Mouse (Mus musculus): Measurements from ENCODE around the gene Reln. TPM values are rescaled to one million over a fixed set of nuclear protein-coding genes. Genes with fewer than 3 reads are reported as not detected.

Reln gene
- polyA plus RNA-seq, 1 experiment: 0.04 TPM

DNA sequence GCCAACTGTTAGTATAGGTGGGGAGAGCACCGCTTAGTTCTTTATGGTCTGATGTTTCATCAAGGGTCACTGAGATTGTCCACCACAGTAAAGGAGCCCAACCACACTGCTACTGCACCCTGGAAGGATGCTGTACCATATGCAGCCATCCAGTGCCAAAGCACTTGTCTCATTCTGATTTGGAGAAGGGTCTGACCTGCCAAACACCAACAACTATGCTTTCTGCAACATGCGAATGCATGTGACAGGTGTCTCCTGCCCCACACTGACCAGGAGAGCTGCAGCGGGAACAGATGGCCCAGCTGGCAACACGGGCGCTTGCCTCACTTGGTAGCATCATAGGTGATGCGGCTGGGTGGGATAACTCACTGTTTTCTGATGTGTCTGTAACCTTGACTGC, 91.2 kb downstream of the Reln start:
- H3K79me2 ChIP-seq (ENCODE audit: control insufficient read depth, insufficient read depth): no peaks in the 10 kb centered on the region
- H3ac ChIP-seq (ENCODE audit: control insufficient read depth, insufficient read length): no peak overlapping the region
- H3K36me3 ChIP-seq (ENCODE audit: control insufficient read depth, insufficient read depth): no peaks in the 10 kb centered on the region
- no peak overlapping the region for H3K4me3 ChIP-seq
- TF ChIP-seq MYOD1 (IDR thresholded peaks at IDR 0.05; ENCODE audit: control insufficient read depth in 1 of 3, insufficient read length in 2 of 3, low read depth in 2 of 3): no peak
- H3K27me3 ChIP-seq (ENCODE audit: control insufficient read depth, insufficient read depth, insufficient read length): no peaks in the 10 kb centered on the region
- H3K4me2 ChIP-seq (ENCODE audit: low read depth): no peak overlapping the region

DNA sequence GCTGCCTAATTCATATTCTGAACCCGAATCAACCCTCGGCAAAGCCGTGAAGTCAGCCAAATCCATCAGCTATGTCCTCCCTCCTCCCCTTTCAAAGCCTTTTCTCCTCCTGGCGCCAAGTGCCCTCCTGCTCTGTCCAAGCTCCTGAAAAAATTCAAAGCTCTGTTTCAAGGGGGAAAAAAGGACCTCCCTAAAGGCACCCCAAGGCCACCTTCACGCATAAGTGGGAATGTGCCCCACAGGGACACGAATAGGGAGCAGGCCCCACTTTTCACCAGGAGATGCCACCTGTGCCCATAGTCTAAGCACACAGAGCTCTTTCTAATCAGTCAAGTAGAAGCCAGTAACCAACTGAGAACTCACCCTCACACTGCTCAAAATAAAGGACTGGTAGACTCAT, 96.7 kb downstream of the Reln start:
- Histone ChIP-seq H3K36me3 (ENCODE audit: control insufficient read depth, insufficient read depth) (no peaks in the 10 kb centered on the region), H3K4me2 (ENCODE audit: low read depth) (no peak overlapping the region), H3K27me3 (ENCODE audit: control insufficient read depth, insufficient read depth, insufficient read length) (no peaks in the 10 kb centered on the region), H3K4me3 (no peak overlapping the region), H3ac (ENCODE audit: control insufficient read depth, insufficient read length) (no peak overlapping the region), H3K79me2 (ENCODE audit: control insufficient read depth, insufficient read depth) (no peaks in the 10 kb centered on the region)
- TF ChIP-seq MYOG (IDR thresholded peaks at IDR 0.05; ENCODE audit: control insufficient read depth in 1 of 3, insufficient read depth in 1 of 3, insufficient read length in 2 of 3, low read depth in 2 of 3) (no peak), MYOD1 (IDR thresholded peaks at IDR 0.05; ENCODE audit: control insufficient read depth in 1 of 3, insufficient read length in 2 of 3, low read depth in 2 of 3) (no peak), MAX (IDR thresholded peaks at IDR 0.05; ENCODE audit: low read depth) (no peak), CEBPB (IDR thresholded peaks at IDR 0.05; ENCODE audit: insufficient read depth, poor library complexity, severe bottlenecking) (no peak), POLR2AphosphoS2 (IDR thresholded peaks at IDR 0.05; ENCODE audit: insufficient read length, low read depth) (no peak), POLR2A (IDR thresholded peaks at IDR 0.05; ENCODE audit: insufficient read length, low read depth) (no peak), SRF (IDR thresholded peaks at IDR 0.05; ENCODE audit: control insufficient read depth, insufficient read length, low read depth) (no peak), TCF3 (IDR thresholded peaks at IDR 0.05; ENCODE audit: insufficient read length, low read depth) (no peak), USF1 (IDR thresholded peaks at IDR 0.05; ENCODE audit: low read depth) (no peak), TCF12 (IDR thresholded peaks at IDR 0.05; ENCODE audit: insufficient read depth, poor library complexity, severe bottlenecking) (no peak)

DNA sequence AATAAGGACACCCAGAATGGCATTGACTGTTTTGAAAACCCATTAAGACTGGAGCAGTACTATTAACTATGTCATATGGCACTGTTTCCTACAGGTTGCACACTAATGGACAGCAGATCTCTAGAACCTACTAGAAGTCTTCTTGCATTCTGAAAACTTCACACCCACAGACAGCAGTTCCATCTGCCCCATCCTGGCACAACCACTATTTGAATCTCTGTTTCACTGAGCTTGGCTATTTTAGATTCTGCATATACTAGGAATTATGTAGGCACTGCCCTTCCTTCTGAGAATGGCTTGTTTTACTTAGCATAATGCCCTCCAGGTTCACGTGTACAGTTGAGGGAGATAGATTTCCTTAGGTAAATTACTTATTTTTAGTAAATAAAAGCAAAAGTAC, 99.4 kb downstream of the Reln start:
- Histone ChIP-seq H3K36me3 (ENCODE audit: control insufficient read depth, insufficient read depth) (no peaks in the 10 kb centered on the region), H3K4me2 (ENCODE audit: low read depth) (no peak overlapping the region), H3K4me3 (no peak overlapping the region), H3K79me2 (ENCODE audit: control insufficient read depth, insufficient read depth) (no peaks in the 10 kb centered on the region), H3K27me3 (ENCODE audit: control insufficient read depth, insufficient read depth, insufficient read length) (no peaks in the 10 kb centered on the region), H3ac (ENCODE audit: control insufficient read depth, insufficient read length) (no peak overlapping the region)
- no peak for TF ChIP-seq USF1 (IDR thresholded peaks at IDR 0.05; ENCODE audit: low read depth)
- no peak for TF ChIP-seq CEBPB (IDR thresholded peaks at IDR 0.05; ENCODE audit: insufficient read depth, poor library complexity, severe bottlenecking)
- TF ChIP-seq POLR2A (IDR thresholded peaks at IDR 0.05; ENCODE audit: insufficient read length, low read depth): no peak
- no peak for TF ChIP-seq SRF (IDR thresholded peaks at IDR 0.05; ENCODE audit: control insufficient read depth, insufficient read length, low read depth)
- no peak for TF ChIP-seq REST (IDR thresholded peaks at IDR 0.05; ENCODE audit: insufficient read depth, insufficient read length)
- no peak for TF ChIP-seq MYOD1 (IDR thresholded peaks at IDR 0.05; ENCODE audit: control insufficient read depth in 1 of 3, insufficient read length in 2 of 3, low read depth in 2 of 3)
- no peak for TF ChIP-seq MYOG (IDR thresholded peaks at IDR 0.05; ENCODE audit: control insufficient read depth in 1 of 3, insufficient read depth in 1 of 3, insufficient read length in 2 of 3, low read depth in 2 of 3)
- TF ChIP-seq E2F4 (IDR thresholded peaks at IDR 0.05; ENCODE audit: insufficient read depth): no peak
- no peak for TF ChIP-seq POLR2AphosphoS2 (IDR thresholded peaks at IDR 0.05; ENCODE audit: insufficient read length, low read depth)
- TF ChIP-seq TCF3 (IDR thresholded peaks at IDR 0.05; ENCODE audit: insufficient read length, low read depth): no peak
- TF ChIP-seq TCF12 (IDR thresholded peaks at IDR 0.05; ENCODE audit: insufficient read depth, poor library complexity, severe bottlenecking): no peak
- TF ChIP-seq MAX (IDR thresholded peaks at IDR 0.05; ENCODE audit: low read depth): no peak

DNA sequence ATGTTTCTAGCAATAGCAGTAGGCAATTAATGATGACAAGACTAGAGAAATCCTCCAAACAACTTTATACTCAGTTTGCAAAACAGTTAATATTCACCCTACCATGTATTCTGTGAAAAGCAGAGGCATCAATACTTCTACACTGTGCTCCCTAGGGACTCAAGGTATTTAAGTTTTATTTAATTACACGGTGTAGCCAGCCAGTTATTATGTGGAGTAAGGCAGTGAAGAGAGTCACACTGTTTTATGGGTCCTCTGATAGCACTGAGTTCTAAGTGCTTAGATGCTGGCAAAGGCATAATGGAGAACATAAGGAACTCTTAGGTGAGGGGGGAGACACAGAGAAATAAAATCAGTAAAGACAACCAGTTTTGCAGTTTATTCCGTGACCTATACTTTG, 101.0 kb downstream of the Reln start:
- H3K36me3 ChIP-seq (ENCODE audit: control insufficient read depth, insufficient read depth): no peaks in the 10 kb centered on the region
- H3K27me3 ChIP-seq (ENCODE audit: control insufficient read depth, insufficient read depth, insufficient read length): no peaks in the 10 kb centered on the region
- H3K4me2 ChIP-seq (ENCODE audit: low read depth): no peak overlapping the region
- H3K79me2 ChIP-seq (ENCODE audit: control insufficient read depth, insufficient read depth): no peaks in the 10 kb centered on the region
- H3K4me3 ChIP-seq: no peak overlapping the region
- no peak overlapping the region for H3ac ChIP-seq (ENCODE audit: control insufficient read depth, insufficient read length)
- TF ChIP-seq POLR2A (IDR thresholded peaks at IDR 0.05; ENCODE audit: insufficient read length, low read depth) (no peak), E2F4 (IDR thresholded peaks at IDR 0.05; ENCODE audit: insufficient read depth) (no peak), POLR2AphosphoS2 (IDR thresholded peaks at IDR 0.05; ENCODE audit: insufficient read length, low read depth) (no peak), SRF (IDR thresholded peaks at IDR 0.05; ENCODE audit: control insufficient read depth, insufficient read length, low read depth) (no peak), MYOG (IDR thresholded peaks at IDR 0.05; ENCODE audit: control insufficient read depth in 1 of 3, insufficient read depth in 1 of 3, insufficient read length in 2 of 3, low read depth in 2 of 3) (no peak), USF1 (IDR thresholded peaks at IDR 0.05; ENCODE audit: low read depth) (no peak)

DNA sequence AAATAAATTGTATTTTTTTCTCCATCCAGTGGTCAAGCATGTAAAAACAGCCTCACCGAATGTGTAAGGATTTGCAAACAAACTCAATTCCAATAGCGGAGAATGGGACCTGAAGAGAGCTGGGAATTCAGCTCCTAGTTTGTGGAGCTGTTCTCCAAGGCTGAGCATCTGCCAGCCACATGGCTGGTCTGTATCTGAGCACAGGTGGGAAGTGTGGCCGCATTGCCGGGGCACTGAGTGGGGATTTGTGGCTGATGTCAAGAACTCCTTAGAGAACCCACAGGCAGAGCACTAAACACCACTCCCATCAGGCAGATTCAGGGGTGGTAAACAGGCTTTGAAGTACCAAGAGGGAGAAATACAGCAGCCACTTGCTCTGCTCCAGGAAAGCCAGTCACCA, 102.9 kb downstream of the Reln start:
- H3K4me2 ChIP-seq (ENCODE audit: low read depth): no peak overlapping the region
- H3K27me3 ChIP-seq (ENCODE audit: control insufficient read depth, insufficient read depth, insufficient read length): no peaks in the 10 kb centered on the region
- no peaks in the 10 kb centered on the region for H3K79me2 ChIP-seq (ENCODE audit: control insufficient read depth, insufficient read depth)
- TF ChIP-seq TCF12 (IDR thresholded peaks at IDR 0.05; ENCODE audit: insufficient read depth, poor library complexity, severe bottlenecking) (no peak), REST (IDR thresholded peaks at IDR 0.05; ENCODE audit: insufficient read depth, insufficient read length) (no peak), SRF (IDR thresholded peaks at IDR 0.05; ENCODE audit: control insufficient read depth, insufficient read length, low read depth) (no peak), USF1 (IDR thresholded peaks at IDR 0.05; ENCODE audit: low read depth) (no peak), MAX (IDR thresholded peaks at IDR 0.05; ENCODE audit: low read depth) (no peak), TCF3 (IDR thresholded peaks at IDR 0.05; ENCODE audit: insufficient read length, low read depth) (no peak), POLR2A (IDR thresholded peaks at IDR 0.05; ENCODE audit: insufficient read length, low read depth) (no peak), MYOD1 (IDR thresholded peaks at IDR 0.05; ENCODE audit: control insufficient read depth in 1 of 3, insufficient read length in 2 of 3, low read depth in 2 of 3) (no peak), E2F4 (IDR thresholded peaks at IDR 0.05; ENCODE audit: insufficient read depth) (no peak)
- no peak overlapping the region for H3ac ChIP-seq (ENCODE audit: control insufficient read depth, insufficient read length)
- no peaks in the 10 kb centered on the region for H3K36me3 ChIP-seq (ENCODE audit: control insufficient read depth, insufficient read depth)
- no peak overlapping the region for H3K4me3 ChIP-seq
